Mouse (Mus musculus) WW6 (cell line): ENCODE results near the gene Sema3b.
A peak's percentile ranks its signal among the peaks of the same experiment; 100 is the strongest.
"Not testable (repeated sequence)": the region's sequence is repeated elsewhere in the genome, so short reads cannot be mapped to it uniquely, and the experiment has no call there.

Source experiments
- DNase-seq: peaks from one replicate; pipeline ENCODE4 v3.0.0-alpha.2; 2013; ENCODE audit warnings: low read depth, low spot score

Gene Sema3b

GRCm38 (mm10) chr9:107570016-107570415 lies 39.0 kb downstream of the Sema3b start:
- no peak for DNase-seq

GRCm38 (mm10) chr9:107569270-107569669 lies 39.8 kb downstream of the Sema3b start:
- DNase-seq, result no peak

- DNase-seq, result no peak
Observed at GRCm38 (mm10) chr9:107568331-107569261, 40.4 kb downstream of the Sema3b start.

- DNase-seq, result no peak
Observed at GRCm38 (mm10) chr9:107567702-107568319, 41.2 kb downstream of the Sema3b start, which contains the start of gene Hyal2. Gene Hyal2 (plus strand): TSS chr9:107567945.

GRCm38 (mm10) chr9:107566855-107567254 lies 42.2 kb downstream of the Sema3b start:
- no peak for DNase-seq

GRCm38 (mm10) chr9:107566041-107566709 lies 42.9 kb downstream of the Sema3b start:
- no peak for DNase-seq

- not testable (repeated sequence) for DNase-seq
Observed at GRCm38 (mm10) chr9:107565556-107565955, 43.5 kb downstream of the Sema3b start.

GRCm38 (mm10) chr9:107563029-107563581 lies 45.9 kb downstream of the Sema3b start, which contains the start of gene Tusc2:
Gene Tusc2 (plus strand): TSS chr9:107563255.
- DNase-seq, result peak; percentile 77

- no peak for DNase-seq
Observed at GRCm38 (mm10) chr9:107556346-107556745, 52.7 kb downstream of the Sema3b start.

GRCm38 (mm10) chr9:107555701-107556100 lies 53.3 kb downstream of the Sema3b start:
- no peak for DNase-seq

- DNase-seq, result no peak
Observed at GRCm38 (mm10) chr9:107555031-107555457, 54.0 kb downstream of the Sema3b start.

- peak; percentile 96 for DNase-seq
Observed at GRCm38 (mm10) chr9:107554319-107554825, 54.7 kb downstream of the Sema3b start.

GRCm38 (mm10) chr9:107553541-107554318 lies 55.3 kb downstream of the Sema3b start:
- no peak for DNase-seq

GRCm38 (mm10) chr9:107552690-107553393 lies 56.2 kb downstream of the Sema3b start:
- no peak for DNase-seq

GRCm38 (mm10) chr9:107551890-107552355 lies 57.1 kb downstream of the Sema3b start:
- DNase-seq, result no peak

GRCm38 (mm10) chr9:107551117-107551889 lies 57.7 kb downstream of the Sema3b start, which contains the start of gene Rassf1:
Gene Rassf1 (plus strand): TSS chr9:107551555.
- DNase-seq, result no peak

GRCm38 (mm10) chr9:107550491-107551116 lies 58.4 kb downstream of the Sema3b start:
- no peak for DNase-seq

GRCm38 (mm10) chr9:107549297-107550074 lies 59.5 kb downstream of the Sema3b start:
- no peak for DNase-seq
